Mouse (Mus musculus) heart, adult 2 months (tissue): ENCODE results near the gene Zfp319. TPM values are rescaled to one million over a fixed set of nuclear protein-coding genes. Genes with fewer than 3 reads are reported as not detected.
A peak's percentile ranks its signal among the peaks of the same experiment; 100 is the strongest.

Source experiments
- DNase-seq, 2 experiments: peaks; one replicate each; pipeline ENCODE4 v3.0.0; 2021
- H3K27ac ChIP-seq: fragments of 200-600 bp; 2 replicates; pipeline ENCODE4 v1.8.1; 2022
- H3K27me3 ChIP-seq: fragments of 200-500 bp; 2 replicates; pipeline ENCODE4 v1.6.1; 2012; ENCODE audit warnings: mild to moderate bottlenecking, low read length, inconsistent platforms, mixed read lengths; ENCODE audit not compliant: control insufficient read depth, insufficient read depth
- H3K36me3 ChIP-seq: fragments of 200-500 bp; 2 replicates; pipeline ENCODE4 v1.6.1; 2012; ENCODE audit warnings: low read length, inconsistent platforms; ENCODE audit not compliant: control insufficient read depth, insufficient read depth
- H3K4me1 ChIP-seq: fragments of 200-500 bp; 2 replicates; pipeline ENCODE4 v1.6.1; 2011; ENCODE audit warnings: low read length; ENCODE audit not compliant: control insufficient read depth, insufficient read depth
- H3K4me3 ChIP-seq: fragments of 200-600 bp; 2 replicates; pipeline ENCODE4 v1.8.1; 2022
- H3K79me2 ChIP-seq: fragments of 200-500 bp; replicated peaks from 2 replicates; pipeline ENCODE4 v1.6.1; 2012; ENCODE audit warnings: mild to moderate bottlenecking, inconsistent platforms, low read length, moderate library complexity, mixed read lengths; ENCODE audit not compliant: control insufficient read depth, insufficient read depth
- H3K9ac ChIP-seq: fragments of 200-500 bp; 2 replicates; pipeline ENCODE4 v1.6.1; 2012; ENCODE audit warnings: low read depth, mild to moderate bottlenecking, control low read depth, inconsistent platforms, low read length, mixed read lengths
- CTCF ChIP-seq: fragments of 200-600 bp; IDR thresholded peaks from 2 replicates; pipeline ENCODE4 v1.8.1; 2022; ENCODE audit warnings: antibody characterized with exemption, mild to moderate bottlenecking, moderate library complexity
- EP300 ChIP-seq: fragments of 200-500 bp; IDR thresholded peaks from 2 replicates; pipeline ENCODE4 v1.6.1; 2011; ENCODE audit warnings: low read depth, low read length, control low read depth; ENCODE audit not compliant: insufficient read depth
- POLR2A ChIP-seq: fragments of 200-500 bp; IDR thresholded peaks from 2 replicates; pipeline ENCODE4 v1.6.1; 2011; ENCODE audit warnings: mild to moderate bottlenecking, low read depth, low read length, control low read depth; ENCODE audit not compliant: insufficient read depth
- WGBS: fragments of 180-500 bp; shearing (Covaris S2); methylation state at CpG from one replicate; pipeline ENCODE4 v1.1.7; 2018; 5-methylcytosine and 5-hydroxymethylcytosine counted together
- intact Hi-C: fragments of 180-260 bp; cut with DNase I; formaldehyde crosslinking; loops from one replicate; pipeline ENCODE4 v1.15.1; 2025
- polyA plus RNA-seq: library from polyadenylated mRNA; depleted of rRNA; stranded (reverse); fragments of >200 nt; gene quantifications from 2 replicates; pipeline ENCODE4 v1.2.3, GENCODE M21; 2012
- total RNA-seq, 2 experiments: library from RNA; stranded (reverse); gene quantifications; 2 replicates each; pipeline ENCODE4 v1.2.3; 2021

The Zfp319 gene
- total and polyA plus RNA-seq, 3 experiments: 5.5 to 8.1 (median 7.6) TPM

DNA sequence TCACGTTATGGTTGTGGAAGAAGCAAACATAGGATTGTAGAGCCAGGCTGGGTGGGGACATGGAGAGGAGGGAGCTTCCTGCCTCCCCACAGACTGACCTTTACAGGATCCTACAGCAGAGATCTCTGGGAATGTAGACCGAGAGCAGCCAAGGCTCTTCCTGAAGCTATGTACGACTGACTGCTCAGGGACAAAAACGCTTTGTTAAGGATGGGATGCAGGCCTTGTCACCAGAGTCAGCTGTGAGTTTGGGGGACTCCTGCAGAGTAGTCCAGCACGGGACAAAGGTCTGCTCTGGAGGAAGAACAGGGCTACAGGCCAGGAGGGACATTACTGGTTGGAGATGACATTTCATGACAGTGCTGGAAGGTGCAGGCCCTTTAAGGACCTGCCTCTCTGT lies 7.1 kb downstream of the Zfp319 start:
- intact Hi-C loops: no loop called here
- Histone ChIP-seq H3K4me3 (no peak overlapping the region), H3K27me3 (no peaks in the 10 kb centered on the region), H3K4me1 (peaks cover 18% of the 10 kb centered on the region), H3K79me2 (peaks cover 10% of the 10 kb centered on the region), H3K9ac (no peak overlapping the region), H3K36me3 (no peaks in the 10 kb centered on the region), H3K27ac (peak overlapping the region; percentile 38)
- 38% methylated on average over 5 of the region's 5 CpGs for WGBS
- DNase-seq: no peak
- no peak for TF ChIP-seq EP300
- no peak for TF ChIP-seq CTCF
- TF ChIP-seq POLR2A: no peak

DNA sequence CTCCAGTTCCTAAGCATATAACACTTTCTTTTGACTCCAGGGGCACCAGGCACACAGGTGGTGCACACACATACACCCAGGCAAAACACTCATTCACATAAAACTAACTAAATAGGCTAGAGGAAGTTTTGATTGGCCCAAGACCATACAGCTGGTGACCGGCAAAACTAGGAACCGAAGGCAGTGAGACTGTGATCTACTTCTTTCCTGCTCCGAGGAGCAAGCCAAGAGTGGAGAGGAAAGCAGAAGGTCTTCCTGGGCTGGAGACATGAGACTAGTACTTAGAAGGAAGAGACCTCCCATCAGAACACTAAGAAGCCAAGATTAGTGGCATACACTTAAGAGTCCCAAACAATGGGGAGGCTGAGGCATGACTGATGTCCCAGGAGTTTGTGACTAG lies 8.5 kb downstream of the Zfp319 start:
- H3K36me3 ChIP-seq: no peaks in the 10 kb centered on the region
- intact Hi-C loops: no loop called here
- TF ChIP-seq EP300: no peak
- peak; percentile 32; the same call in 1 of the 2 replicates for TF ChIP-seq POLR2A
- peak overlapping the region; percentile 24; the same call in 1 of the 2 replicates for H3K27ac ChIP-seq
- H3K27me3 ChIP-seq: no peaks in the 10 kb centered on the region
- peaks cover 5% of the 10 kb centered on the region; the same call in 1 of the 2 replicates for H3K79me2 ChIP-seq
- H3K4me1 ChIP-seq: peaks cover 18% of the 10 kb centered on the region
- WGBS: 22% methylated on average over 3 of the region's 3 CpGs
- H3K9ac ChIP-seq: no peak overlapping the region
- no peak for DNase-seq
- no peak overlapping the region for H3K4me3 ChIP-seq

DNA sequence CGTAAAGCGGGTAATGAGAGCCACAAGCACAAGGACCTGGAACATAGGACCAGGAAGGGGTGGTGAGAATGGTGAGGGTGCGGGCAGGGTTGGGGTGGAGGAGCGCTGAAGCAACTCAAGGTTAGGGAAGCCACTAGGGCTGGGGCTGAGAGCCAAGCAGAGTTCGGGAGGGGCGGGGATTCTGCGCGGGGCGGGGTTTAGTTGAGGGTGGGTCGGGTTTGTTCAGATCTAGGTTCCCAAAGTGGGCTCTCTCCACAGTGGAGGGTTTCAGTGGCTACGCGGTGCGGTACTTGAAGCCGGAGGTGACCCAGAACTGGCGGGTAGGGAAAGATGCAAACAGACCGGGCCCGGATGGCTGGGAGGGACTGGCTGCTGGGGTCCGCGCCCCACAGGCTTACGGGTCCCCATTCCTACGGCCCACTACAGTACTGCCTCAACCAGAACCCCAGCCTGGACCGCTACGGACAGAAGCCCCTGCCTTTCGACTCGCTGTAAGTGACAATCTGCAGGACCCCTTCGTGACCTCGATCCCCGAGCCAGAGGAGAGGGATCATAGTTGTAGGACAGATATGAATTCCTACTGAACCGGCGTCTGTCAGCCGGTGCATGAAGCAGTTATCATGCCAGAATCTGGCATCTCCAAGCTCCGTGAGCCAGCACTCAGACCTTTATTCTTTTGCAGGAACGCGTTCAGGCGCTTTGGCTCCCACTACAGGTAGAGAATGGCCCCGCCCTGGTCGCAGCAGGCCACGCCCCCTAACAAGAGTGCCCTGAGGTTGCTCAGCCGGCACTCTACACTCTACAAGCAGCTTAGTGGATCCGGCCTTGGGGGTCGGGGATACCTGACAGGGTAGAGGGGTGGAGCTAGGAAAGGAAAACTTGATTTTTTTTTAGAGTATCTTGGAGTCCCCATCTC lies 11.3 kb downstream of the Zfp319 start:
- Histone ChIP-seq H3K27ac (no peak overlapping the region), H3K4me1 (peaks cover 12% of the 10 kb centered on the region), H3K79me2 (no peaks in the 10 kb centered on the region), H3K36me3 (no peaks in the 10 kb centered on the region), H3K9ac (peak overlapping the region; percentile 47), H3K4me3 (peak overlapping the region; percentile 51), H3K27me3 (no peaks in the 10 kb centered on the region)
- 6% methylated on average over 40 of the region's 41 CpGs for WGBS
- intact Hi-C loops: no loop called here
- peak; percentile 61 to 62 for DNase-seq
- TF ChIP-seq CTCF (peak; percentile 55), POLR2A (no peak)

- Histone ChIP-seq H3K4me3 (no peak overlapping the region), H3K27ac (no peak overlapping the region), H3K4me1 (peaks cover 1% of the 10 kb centered on the region; the same call in 1 of the 2 replicates), H3K36me3 (no peaks in the 10 kb centered on the region), H3K27me3 (no peaks in the 10 kb centered on the region), H3K9ac (no peak overlapping the region), H3K79me2 (no peaks in the 10 kb centered on the region)
- DNase-seq: no peak
- no peak for TF ChIP-seq POLR2A
- TF ChIP-seq CTCF: no peak
- TF ChIP-seq EP300: no peak
- 100% methylated on average over 1 of the region's 1 CpGs for WGBS
- intact Hi-C loops: no loop called here
Measured at GRCm38 (mm10) chr8:95315350-95315749, 16.4 kb downstream of the Zfp319 start.

DNA sequence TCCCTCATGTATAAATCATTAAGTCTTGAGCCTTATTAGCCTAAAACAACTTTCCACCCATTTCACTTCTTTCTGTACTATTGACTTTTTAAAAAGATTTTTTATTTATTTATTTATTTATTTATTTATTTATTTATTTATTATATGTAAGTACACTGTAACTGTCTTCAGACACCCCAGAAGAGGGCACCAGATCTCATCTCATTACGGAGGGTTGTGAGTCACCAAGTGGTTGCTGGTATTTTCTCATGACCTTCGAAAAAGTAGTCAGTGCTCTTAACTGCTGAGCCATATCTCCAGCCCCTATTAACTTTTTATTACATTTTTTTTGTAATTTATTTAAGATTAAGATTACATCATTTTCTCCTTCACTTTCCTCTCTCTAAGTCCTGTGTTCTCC lies 17.0 kb downstream of the Zfp319 start:
- Histone ChIP-seq H3K36me3 (no peaks in the 10 kb centered on the region), H3K79me2 (no peaks in the 10 kb centered on the region), H3K27ac (no peak overlapping the region), H3K4me1 (no peaks in the 10 kb centered on the region), H3K27me3 (no peaks in the 10 kb centered on the region), H3K9ac (no peak overlapping the region), H3K4me3 (no peak overlapping the region)
- no peak for DNase-seq
- intact Hi-C loops: no loop called here
- 37% methylated on average over 2 of the region's 2 CpGs for WGBS
- TF ChIP-seq CTCF: peak; percentile 50
- TF ChIP-seq EP300: no peak

- intact Hi-C loops: no loop called here
- no peak overlapping the region for H3K4me3 ChIP-seq
- no peak for DNase-seq
- no peaks in the 10 kb centered on the region for H3K79me2 ChIP-seq
- 71% methylated on average over 6 of the region's 6 CpGs for WGBS
- H3K36me3 ChIP-seq: no peaks in the 10 kb centered on the region
- H3K27ac ChIP-seq: no peak overlapping the region
- TF ChIP-seq POLR2A (no peak), EP300 (no peak), CTCF (no peak)
- no peaks in the 10 kb centered on the region for H3K4me1 ChIP-seq
- no peak overlapping the region for H3K9ac ChIP-seq
- H3K27me3 ChIP-seq: no peaks in the 10 kb centered on the region
Measured at GRCm38 (mm10) chr8:95313857-95314256, 17.9 kb downstream of the Zfp319 start.
